Mouse (Mus musculus) lung, postnatal 0 days (tissue): ENCODE measurements around the gene Aff1.

Experiments
- CTCF ChIP-seq: IDR thresholded peaks from 2 replicates; pipeline ENCODE4 v1.5.1; 2016; ENCODE audit warnings: antibody characterized with exemption, mild to moderate bottlenecking
- EP300 ChIP-seq: IDR thresholded peaks from 2 replicates; pipeline ENCODE4 v1.6.1; 2016; ENCODE audit warnings: antibody characterized with exemption, mild to moderate bottlenecking, control low read depth

- TF ChIP-seq CTCF (peak; percentile 51), EP300 (no peak)
These were observed 78.5 kb downstream of the Aff1 start for GRCm38 (mm10) chr5:103770447-103771222.
